Mouse (Mus musculus) heart, embryonic 14.5 days (tissue): ENCODE results near the gene Depdc1b. TPM values are rescaled to one million over a fixed set of nuclear protein-coding genes. Genes with fewer than 3 reads are reported as not detected.

Experiments used
- ATAC-seq: fragments of 200-750 bp; cut with Nextera tagmentation; 2 replicates; pipeline ENCODE4 v1.8.0; 2017; ENCODE audit warnings: low read depth, moderate TSS enrichment; ENCODE audit not compliant: insufficient number of reproducible peaks, insufficient read depth, low FRiP score
- H3K27ac ChIP-seq, 2 experiments: fragments of 200-500 bp in 1 of 2; fragments of 300-500 bp in 1 of 2; sonication (generic) in 1 of 2; replicated peaks in 1 of 2; 2 replicates each; pipeline ENCODE4 v1.5.1; 2012 to 2014; ENCODE audit warnings: low read depth in 2 of 2, low read length in 2 of 2, control low read depth in 1 of 2, mild to moderate bottlenecking in 1 of 2, mixed read lengths in 1 of 2; ENCODE audit not compliant: control insufficient read depth in 1 of 2, insufficient read depth in 1 of 2
- H3K27me3 ChIP-seq: fragments of 300-500 bp; sonication (generic); 2 replicates; pipeline ENCODE4 v1.6.1; 2014; ENCODE audit warnings: mild to moderate bottlenecking, low read length, control low read depth; ENCODE audit not compliant: control insufficient read depth, insufficient read depth
- H3K36me3 ChIP-seq: fragments of 300-500 bp; sonication (generic); 2 replicates; pipeline ENCODE4 v1.6.1; 2014; ENCODE audit warnings: mild to moderate bottlenecking, control low read depth, low read length, mixed read lengths; ENCODE audit not compliant: control insufficient read depth, insufficient read depth
- H3K4me1 ChIP-seq, 2 experiments: fragments of 200-500 bp in 1 of 2; fragments of 300-500 bp in 1 of 2; sonication (generic) in 1 of 2; 2 replicates each; pipeline ENCODE4 v1.6.1; 2012 to 2014; ENCODE audit warnings: low read length in 2 of 2, control low read depth in 1 of 2, mixed read lengths in 1 of 2; ENCODE audit not compliant: control insufficient read depth in 2 of 2, insufficient read depth in 2 of 2
- H3K4me2 ChIP-seq: fragments of 300-500 bp; sonication (generic); 2 replicates; pipeline ENCODE4 v1.6.1; 2014; ENCODE audit warnings: mild to moderate bottlenecking, low read length
- H3K4me3 ChIP-seq, 2 experiments: fragments of 200-500 bp in 1 of 2; fragments of 300-500 bp in 1 of 2; sonication (generic) in 1 of 2; 2 replicates each; pipeline ENCODE4 v1.5.1; 2012 to 2014; ENCODE audit warnings: low read length in 2 of 2, mild to moderate bottlenecking in 2 of 2, control low read depth in 1 of 2, low read depth in 1 of 2, moderate library complexity in 1 of 2; ENCODE audit not compliant: control insufficient read depth in 1 of 2, insufficient read depth in 1 of 2
- H3K9ac ChIP-seq: fragments of 300-500 bp; sonication (generic); 2 replicates; pipeline ENCODE4 v1.6.1; 2014; ENCODE audit warnings: mild to moderate bottlenecking, low read length
- H3K9me3 ChIP-seq: fragments of 300-500 bp; sonication (generic); 2 replicates; pipeline ENCODE4 v1.6.1; 2016; ENCODE audit warnings: low read length, control low read depth; ENCODE audit not compliant: control insufficient read depth
- WGBS: fragments of 180-500 bp; shearing (Covaris S2); extraction: QIAGEN DNeasy Blood & Tissue Kit; methylation state at CpG from one replicate; pipeline ENCODE4 v1.1.7; 2014; 5-methylcytosine and 5-hydroxymethylcytosine counted together
- polyA plus RNA-seq: library from polyadenylated mRNA; unstranded; fragments of >200 nt; fragmentation: Nextera tagmentation; extraction: Ambion mirVana; gene quantifications from 2 replicates; pipeline ENCODE4 v1.2.1, GENCODE M21; 2014

Depdc1b gene
- polyA plus RNA-seq, 1 experiment from 2014 or later = 4.6 TPM

- no peak overlapping the region for H3K9ac ChIP-seq
- no peaks in the 10 kb centered on the region for H3K27me3 ChIP-seq
- no peak for ATAC-seq
- H3K27ac ChIP-seq = no peak overlapping the region
- H3K4me3 ChIP-seq = no peak overlapping the region
- no peaks in the 10 kb centered on the region for H3K36me3 ChIP-seq
- H3K4me1 ChIP-seq = no peaks in the 10 kb centered on the region
- WGBS = 73% methylated on average over 7 of the region's 7 CpGs
- H3K4me2 ChIP-seq = no peak overlapping the region
- no peaks in the 10 kb centered on the region for H3K9me3 ChIP-seq
Measured at GRCm38 (mm10) chr13:108338076-108338836, 22.1 kb downstream of the Depdc1b start.

- WGBS = 82% methylated on average over 10 of the region's 10 CpGs
Measured at GRCm38 (mm10) chr13:108339907-108340596, 23.9 kb downstream of the Depdc1b start.

GRCm38 (mm10) chr13:108341585-108341984, 25.5 kb downstream of the Depdc1b start:
- Histone ChIP-seq H3K27me3 (no peaks in the 10 kb centered on the region), H3K4me3 (no peak overlapping the region), H3K27ac (no peak overlapping the region), H3K4me2 (no peak overlapping the region), H3K36me3 (no peaks in the 10 kb centered on the region), H3K4me1 (no peaks in the 10 kb centered on the region), H3K9me3 (no peaks in the 10 kb centered on the region), H3K9ac (no peak overlapping the region)
- 72% methylated on average over 7 of the region's 7 CpGs for WGBS
- no peak for ATAC-seq

More at GRCm38 (mm10) chr13:108339907-108340596, 23.9 kb downstream of the Depdc1b start:
- H3K4me2 ChIP-seq = no peak overlapping the region
- H3K27me3 ChIP-seq = no peaks in the 10 kb centered on the region
- H3K4me1 ChIP-seq = no peaks in the 10 kb centered on the region
- no peaks in the 10 kb centered on the region for H3K9me3 ChIP-seq
- H3K36me3 ChIP-seq = no peaks in the 10 kb centered on the region
- no peak for ATAC-seq
- H3K4me3 ChIP-seq = no peak overlapping the region
- no peak overlapping the region for H3K27ac ChIP-seq
- H3K9ac ChIP-seq = no peak overlapping the region

- H3K27me3 ChIP-seq = no peaks in the 10 kb centered on the region
- H3K9me3 ChIP-seq = no peaks in the 10 kb centered on the region
- H3K4me1 ChIP-seq = no peaks in the 10 kb centered on the region
- H3K9ac ChIP-seq = no peak overlapping the region
- H3K36me3 ChIP-seq = no peaks in the 10 kb centered on the region
- H3K27ac ChIP-seq = no peak overlapping the region
- no peak overlapping the region for H3K4me3 ChIP-seq
- H3K4me2 ChIP-seq = no peak overlapping the region
- WGBS = 74% methylated on average over 4 of the region's 4 CpGs
- no peak for ATAC-seq
Measured at GRCm38 (mm10) chr13:108345756-108346155, 29.6 kb downstream of the Depdc1b start.

GRCm38 (mm10) chr13:108347016-108347415, 30.9 kb downstream of the Depdc1b start:
- Histone ChIP-seq H3K9me3 (no peaks in the 10 kb centered on the region), H3K4me2 (no peak overlapping the region), H3K4me3 (no peak overlapping the region), H3K9ac (no peak overlapping the region), H3K27ac (no peak overlapping the region), H3K36me3 (no peaks in the 10 kb centered on the region), H3K27me3 (no peaks in the 10 kb centered on the region), H3K4me1 (no peaks in the 10 kb centered on the region)
- 48% methylated on average over 4 of the region's 4 CpGs for WGBS
- ATAC-seq = no peak

GRCm38 (mm10) chr13:108349624-108350023, 33.5 kb downstream of the Depdc1b start:
- no peak overlapping the region for H3K4me3 ChIP-seq
- no peak overlapping the region for H3K4me2 ChIP-seq
- no peaks in the 10 kb centered on the region for H3K4me1 ChIP-seq
- H3K9me3 ChIP-seq = no peaks in the 10 kb centered on the region
- H3K9ac ChIP-seq = no peak overlapping the region
- H3K36me3 ChIP-seq = no peaks in the 10 kb centered on the region
- WGBS = 69% methylated on average over 5 of the region's 5 CpGs
- no peaks in the 10 kb centered on the region for H3K27me3 ChIP-seq
- H3K27ac ChIP-seq = no peak overlapping the region
- ATAC-seq = no peak

- ATAC-seq = no peak
- 68% methylated on average over 5 of the region's 5 CpGs for WGBS
- H3K9ac ChIP-seq = no peak overlapping the region
Measured at GRCm38 (mm10) chr13:108353781-108354180, 37.6 kb downstream of the Depdc1b start.

More at GRCm38 (mm10) chr13:108353781-108354180, 37.6 kb downstream of the Depdc1b start:
- Histone ChIP-seq H3K36me3 (no peaks in the 10 kb centered on the region), H3K27ac (no peak overlapping the region), H3K4me2 (no peak overlapping the region), H3K27me3 (no peaks in the 10 kb centered on the region), H3K4me1 (peaks cover 0 to 6% of the 10 kb centered on the region in 2 experiments; a peak in 2 of 4 replicates), H3K4me3 (no peak overlapping the region), H3K9me3 (no peaks in the 10 kb centered on the region)
